Mouse (Mus musculus) myocyte (in vitro differentiated cells): ENCODE measurements around the gene Dmac1. TPM values are rescaled to one million over a fixed set of nuclear protein-coding genes. Genes with fewer than 3 reads are reported as not detected.
A peak's percentile ranks its signal among the peaks of the same experiment; 100 is the strongest.
"Not testable (repeated sequence)": the region's sequence is repeated elsewhere in the genome, so short reads cannot be mapped to it uniquely, and the experiment has no call there.

ENCODE experiments used
- H3K27me3 ChIP-seq: one replicate; pipeline ENCODE4 v1.6.1; 2011; ENCODE audit not compliant: control insufficient read depth, insufficient read depth, insufficient read length
- H3K36me3 ChIP-seq: one replicate; pipeline ENCODE4 v1.6.1; 2011; ENCODE audit not compliant: control insufficient read depth, insufficient read depth
- H3K4me2 ChIP-seq: one replicate; pipeline ENCODE4 v1.6.1; 2011; ENCODE audit warnings: low read depth, control low read depth
- H3K4me3 ChIP-seq: one replicate; pipeline ENCODE4 v1.5.1; 2011; ENCODE audit warnings: mild to moderate bottlenecking, control low read depth, moderate library complexity
- H3K79me2 ChIP-seq: one replicate; pipeline ENCODE4 v1.6.1; 2011; ENCODE audit not compliant: control insufficient read depth, insufficient read depth
- H3ac ChIP-seq: one replicate; pipeline ENCODE4 v1.6.1; 2011; ENCODE audit not compliant: control insufficient read depth, insufficient read length
- CEBPB ChIP-seq: IDR thresholded peaks from 2 replicates; pipeline ENCODE4 v1.6.1; 2011; ENCODE audit warnings: mild to moderate bottlenecking, moderate library complexity; ENCODE audit not compliant: poor library complexity, insufficient read depth, severe bottlenecking
- E2F4 ChIP-seq: IDR thresholded peaks from one replicate; pipeline ENCODE4 v1.6.1; 2011; ENCODE audit warnings: mild to moderate bottlenecking, control low read depth, moderate library complexity; ENCODE audit not compliant: insufficient read depth
- MAX ChIP-seq: IDR thresholded peaks from one replicate; pipeline ENCODE4 v1.6.1; 2011; ENCODE audit warnings: low read depth, mild to moderate bottlenecking, control low read depth
- MYOD1 ChIP-seq, 3 experiments: IDR thresholded peaks; one replicate each; pipeline ENCODE4 v1.6.1; 2011; ENCODE audit warnings: control low read depth in 2 of 3, low read depth in 2 of 3, mild to moderate bottlenecking in 2 of 3, moderate library complexity in 1 of 3; ENCODE audit not compliant: insufficient read length in 2 of 3, control insufficient read depth in 1 of 3
- MYOG ChIP-seq, 3 experiments: IDR thresholded peaks; one replicate each; pipeline ENCODE4 v1.6.1; 2011; ENCODE audit warnings: control low read depth in 2 of 3, low read depth in 2 of 3, mild to moderate bottlenecking in 2 of 3; ENCODE audit not compliant: insufficient read length in 2 of 3, control insufficient read depth in 1 of 3, insufficient read depth in 1 of 3
- POLR2A ChIP-seq: IDR thresholded peaks from one replicate; pipeline ENCODE4 v1.6.1; 2011; ENCODE audit warnings: low read depth, mild to moderate bottlenecking, control low read depth, moderate library complexity; ENCODE audit not compliant: insufficient read length
- POLR2AphosphoS2 ChIP-seq: IDR thresholded peaks from one replicate; pipeline ENCODE4 v1.6.1; 2011; ENCODE audit warnings: low read depth, control low read depth; ENCODE audit not compliant: insufficient read length
- REST ChIP-seq: IDR thresholded peaks from one replicate; pipeline ENCODE4 v1.6.1; 2011; ENCODE audit warnings: mild to moderate bottlenecking, control low read depth, moderate library complexity; ENCODE audit not compliant: insufficient read depth, insufficient read length
- SRF ChIP-seq: IDR thresholded peaks from one replicate; pipeline ENCODE4 v1.6.1; 2011; ENCODE audit warnings: low read depth; ENCODE audit not compliant: control insufficient read depth, insufficient read length
- TCF12 ChIP-seq: IDR thresholded peaks from one replicate; pipeline ENCODE4 v1.6.1; 2011; ENCODE audit warnings: mild to moderate bottlenecking, control low read depth; ENCODE audit not compliant: poor library complexity, insufficient read depth, severe bottlenecking
- TCF3 ChIP-seq: IDR thresholded peaks from one replicate; pipeline ENCODE4 v1.6.1; 2011; ENCODE audit warnings: low read depth, control low read depth; ENCODE audit not compliant: insufficient read length
- USF1 ChIP-seq: IDR thresholded peaks from one replicate; pipeline ENCODE4 v1.6.1; 2011; ENCODE audit warnings: low read depth, mild to moderate bottlenecking, control low read depth, moderate library complexity
- polyA plus RNA-seq: library from polyadenylated mRNA; unstranded; fragments of >200 nt; fragmentation: generic; extraction: Trizol; gene quantifications from one replicate; pipeline ENCODE4 v1.2.1, GENCODE M21; 2012; ENCODE audit warnings: missing spikeins

Gene Dmac1
- polyA plus RNA-seq, 1 experiment = 101 TPM

DNA sequence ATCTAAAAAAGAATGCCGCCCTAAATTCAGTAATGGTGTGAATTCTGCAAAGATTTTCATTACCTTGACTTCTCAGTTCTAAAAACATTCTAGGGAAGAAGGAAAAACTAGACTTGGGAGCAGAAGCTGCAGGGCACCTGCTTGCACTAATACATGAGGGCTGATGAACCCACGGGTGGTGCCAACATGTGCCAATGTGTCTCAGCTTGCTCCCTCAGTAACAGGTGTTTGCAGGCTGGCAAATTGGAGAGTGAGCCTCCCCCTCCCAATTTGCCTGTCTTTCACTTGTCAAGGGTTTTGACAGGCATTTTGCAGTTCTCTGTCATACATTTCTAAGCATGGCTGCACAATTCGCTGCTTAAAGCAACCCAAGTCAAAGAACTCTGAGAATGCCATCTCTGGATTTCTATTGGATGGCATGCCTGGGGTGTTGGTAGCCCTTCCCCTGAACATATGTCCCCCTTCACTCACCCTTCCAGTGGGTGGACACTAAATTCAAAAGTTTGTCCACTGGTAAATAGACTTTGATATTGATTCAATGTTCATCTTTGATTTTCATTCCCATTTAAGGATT is 14.5 kb downstream of the Dmac1 start:
- TF ChIP-seq MYOG (IDR thresholded peaks at IDR 0.05; ENCODE audit: control insufficient read depth in 1 of 3, insufficient read depth in 1 of 3, insufficient read length in 2 of 3, low read depth in 2 of 3) (peak in 1 of 3 experiments; percentile 51), USF1 (no peak), POLR2A (no peak), MYOD1 (IDR thresholded peaks at IDR 0.05; ENCODE audit: control insufficient read depth in 1 of 3, insufficient read length in 2 of 3, low read depth in 2 of 3) (peak in 2 of 3 experiments; percentile 35 to 88), SRF (no peak)
- Histone ChIP-seq H3K4me2 (no peak overlapping the region), H3K27me3 (no peaks in the 10 kb centered on the region), H3K79me2 (no peaks in the 10 kb centered on the region), H3ac (no peak overlapping the region), H3K36me3 (no peaks in the 10 kb centered on the region), H3K4me3 (no peak overlapping the region)

DNA sequence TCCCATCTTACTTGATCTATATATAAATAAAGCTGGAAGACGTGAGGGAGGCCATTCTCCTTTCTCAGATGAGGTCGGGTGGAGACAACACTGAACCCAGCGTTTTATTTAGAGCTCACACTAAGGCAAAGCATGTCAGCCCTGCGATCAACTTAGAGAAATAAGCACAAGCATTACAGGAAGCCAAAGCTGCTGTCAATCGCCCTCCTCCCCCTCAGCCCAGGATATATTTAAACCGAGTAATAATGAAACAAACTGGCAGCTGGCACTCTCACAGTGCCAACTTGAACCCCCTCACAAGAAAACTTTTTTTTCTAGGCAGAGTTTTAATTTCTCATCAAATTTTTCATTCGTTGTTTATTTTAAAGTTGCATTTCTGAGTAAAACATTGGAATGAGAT is 15.7 kb downstream of the Dmac1 start:
- Histone ChIP-seq H3K79me2 (no peaks in the 10 kb centered on the region), H3K4me2 (peak overlapping the region; percentile 30), H3ac (no peak overlapping the region), H3K4me3 (no peak overlapping the region), H3K27me3 (no peaks in the 10 kb centered on the region), H3K36me3 (no peaks in the 10 kb centered on the region)
- TF ChIP-seq MAX = no peak
- no peak for TF ChIP-seq SRF
- TF ChIP-seq E2F4 = no peak
- TF ChIP-seq MYOG (IDR thresholded peaks at IDR 0.05; ENCODE audit: control insufficient read depth in 1 of 3, insufficient read depth in 1 of 3, insufficient read length in 2 of 3, low read depth in 2 of 3) = no peak
- no peak for TF ChIP-seq TCF12
- no peak for TF ChIP-seq POLR2A
- TF ChIP-seq POLR2AphosphoS2 = no peak
- TF ChIP-seq USF1 = no peak
- TF ChIP-seq CEBPB = no peak
- no peak for TF ChIP-seq REST
- no peak for TF ChIP-seq TCF3
- TF ChIP-seq MYOD1 (IDR thresholded peaks at IDR 0.05; ENCODE audit: control insufficient read depth in 1 of 3, insufficient read length in 2 of 3, low read depth in 2 of 3) = no peak

DNA sequence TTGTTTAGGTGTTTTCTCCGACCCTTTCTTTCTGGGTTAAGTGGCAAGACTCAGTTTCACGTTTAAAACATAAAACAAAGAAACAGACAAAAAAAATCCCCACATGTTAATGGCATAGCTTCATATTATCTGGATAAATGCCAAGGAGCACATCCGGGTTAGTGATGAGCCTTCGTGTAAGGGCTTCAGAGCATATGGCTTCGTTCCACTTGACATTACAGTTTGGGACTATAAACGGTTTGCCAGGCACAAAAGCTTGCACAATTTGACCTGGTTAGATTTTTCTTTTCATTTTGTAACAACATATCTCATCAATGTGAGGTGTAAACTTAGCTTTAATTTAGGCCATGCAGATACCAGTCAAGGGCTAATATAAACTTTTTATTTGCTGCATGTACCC is 17.9 kb downstream of the Dmac1 start:
- H3K4me2 ChIP-seq = no peak overlapping the region
- H3K27me3 ChIP-seq = no peaks in the 10 kb centered on the region
- no peak overlapping the region for H3ac ChIP-seq
- H3K36me3 ChIP-seq = no peaks in the 10 kb centered on the region
- no peak overlapping the region for H3K4me3 ChIP-seq
- TF ChIP-seq TCF3 (no peak), MYOD1 (IDR thresholded peaks at IDR 0.05; ENCODE audit: control insufficient read depth in 1 of 3, insufficient read length in 2 of 3, low read depth in 2 of 3) (no peak), TCF12 (no peak)
- H3K79me2 ChIP-seq = no peaks in the 10 kb centered on the region

DNA sequence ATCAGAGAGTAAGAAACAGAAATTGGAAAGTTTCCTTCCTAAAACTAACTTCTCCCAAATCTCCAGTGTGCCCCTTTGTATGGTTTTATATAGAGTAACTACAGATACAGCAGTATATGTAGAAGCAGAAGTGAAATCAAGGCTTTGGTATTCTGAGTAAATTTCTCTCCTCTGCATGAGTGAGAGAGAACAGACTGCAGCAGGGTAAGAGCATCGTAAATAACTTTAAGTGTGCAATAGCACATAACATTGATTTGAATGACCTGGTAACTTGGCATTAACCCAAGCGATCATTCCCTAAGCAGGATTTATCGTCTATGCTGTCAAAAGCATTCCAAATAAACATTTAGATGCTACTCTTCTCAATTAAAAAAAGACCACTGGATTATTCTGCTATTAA is 18.7 kb downstream of the Dmac1 start:
- Histone ChIP-seq H3ac (no peak overlapping the region), H3K4me2 (no peak overlapping the region), H3K4me3 (no peak overlapping the region), H3K27me3 (no peaks in the 10 kb centered on the region), H3K36me3 (no peaks in the 10 kb centered on the region), H3K79me2 (no peaks in the 10 kb centered on the region)
- TF ChIP-seq TCF3 (no peak), USF1 (no peak)

DNA sequence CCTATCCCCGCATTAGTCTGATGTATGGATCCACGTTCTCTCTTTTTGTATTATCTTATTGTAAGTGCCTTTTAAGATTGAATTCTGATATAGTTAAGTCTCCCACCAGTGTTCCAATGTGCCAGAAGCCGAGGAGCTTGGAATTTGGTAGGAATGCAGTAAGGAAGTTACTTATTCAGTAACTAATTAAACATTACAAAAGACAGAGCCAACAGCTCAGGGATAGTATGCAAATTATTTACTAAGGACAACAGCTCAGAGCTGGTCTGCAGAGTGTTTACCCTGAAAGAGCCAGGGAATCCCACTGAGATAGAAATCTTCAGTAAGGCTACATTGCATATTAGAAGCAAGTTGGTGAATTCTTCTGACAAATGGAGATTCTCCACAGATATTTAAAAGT is 43.5 kb downstream of the Dmac1 start:
- not testable (repeated sequence) for H3K27me3 ChIP-seq, H3K36me3 ChIP-seq, H3K4me3 ChIP-seq, H3ac ChIP-seq, H3K79me2 ChIP-seq, H3K4me2 ChIP-seq
